Mouse (Mus musculus) embryo, embryonic 11 days (tissue): Measurements from ENCODE around the gene Gm9048.
A peak's percentile ranks its signal among the peaks of the same experiment; 100 is the strongest.
"Not testable (repeated sequence)": the region's sequence is repeated elsewhere in the genome, so short reads cannot be mapped to it uniquely, and the experiment has no call there.

Experiments used
- DNase-seq: peaks from one replicate; pipeline ENCODE4 v3.0.0-alpha.2; 2015

The Gm9048 gene

GRCm38 (mm10) chr10:118348579-118348978 is at the start of gene Gm9048:
TSS of gene Gm9048 (minus strand) at chr10:118348679.
- DNase-seq: not testable (repeated sequence)

GRCm38 (mm10) chr10:118370443-118370842 is 22.0 kb upstream of the Gm9048 start:
- peak; percentile 89 for DNase-seq

DNA sequence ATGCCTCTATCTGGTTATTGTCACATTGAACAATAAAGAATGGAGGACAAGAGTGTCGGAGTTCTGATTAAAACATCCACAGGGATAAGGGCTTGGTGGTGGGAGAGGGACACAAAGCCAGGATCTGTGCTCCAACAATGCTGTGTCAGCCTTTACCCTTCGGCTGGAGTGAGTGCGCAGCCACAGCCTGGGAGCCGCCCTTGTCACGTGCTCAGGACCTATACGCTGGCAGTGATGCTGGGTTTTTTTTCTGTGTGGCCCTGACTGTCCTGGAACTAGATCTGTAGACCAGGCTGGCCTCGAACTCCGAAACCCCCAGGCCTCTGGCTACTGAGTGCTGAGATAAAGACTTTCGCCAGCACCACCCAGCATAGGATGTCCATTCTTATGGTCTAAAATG is 21.0 kb upstream of the Gm9048 start:
- no peak for DNase-seq

- DNase-seq: not testable (repeated sequence)
Observed at GRCm38 (mm10) chr10:118354005-118354404, 5.5 kb upstream of the Gm9048 start, which contains the start of gene Gm9049. TSS of gene Gm9049 (minus strand) at chr10:118354105.

DNA sequence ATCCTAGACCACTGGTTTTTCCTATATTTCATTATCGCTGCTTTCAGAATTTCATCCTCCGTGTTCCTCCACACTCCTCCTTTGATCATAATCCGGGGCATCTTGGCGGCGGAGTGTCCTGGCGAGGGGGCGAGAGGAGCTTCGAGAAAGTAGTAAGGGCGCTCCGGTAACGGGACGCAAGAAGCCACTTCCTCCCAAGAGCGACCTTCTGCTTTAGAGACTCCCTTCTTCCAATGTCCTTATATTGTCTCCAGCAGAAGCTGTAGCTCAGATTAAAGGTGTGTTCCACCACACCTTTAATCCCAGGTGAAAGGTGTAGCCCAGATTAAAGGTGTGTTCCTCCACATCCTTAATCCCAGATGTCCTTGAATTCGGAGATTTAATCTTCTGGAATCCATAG is 5.3 kb downstream of the Gm9048 start, which contains the start of gene Gm9046:
TSS of gene Gm9046 (minus strand) at position 101 of the 400 bp plus-strand sequence.
- not testable (repeated sequence) for DNase-seq

- not testable (repeated sequence) for DNase-seq
Observed at GRCm38 (mm10) chr10:118337731-118338130, 10.7 kb downstream of the Gm9048 start, which contains the start of gene Gm9045. TSS of gene Gm9045 (minus strand) at chr10:118337831.

GRCm38 (mm10) chr10:118332308-118332707 is 16.2 kb downstream of the Gm9048 start, which contains the start of gene Gm9044:
TSS of gene Gm9044 (minus strand) at chr10:118332408.
- not testable (repeated sequence) for DNase-seq

GRCm38 (mm10) chr10:118326869-118327268 is 21.6 kb downstream of the Gm9048 start, which contains the start of gene Gm9040:
TSS of gene Gm9040 (minus strand) at chr10:118326969.
- DNase-seq: not testable (repeated sequence)

GRCm38 (mm10) chr10:118319024-118319423 is 29.5 kb downstream of the Gm9048 start:
- DNase-seq: no peak

DNA sequence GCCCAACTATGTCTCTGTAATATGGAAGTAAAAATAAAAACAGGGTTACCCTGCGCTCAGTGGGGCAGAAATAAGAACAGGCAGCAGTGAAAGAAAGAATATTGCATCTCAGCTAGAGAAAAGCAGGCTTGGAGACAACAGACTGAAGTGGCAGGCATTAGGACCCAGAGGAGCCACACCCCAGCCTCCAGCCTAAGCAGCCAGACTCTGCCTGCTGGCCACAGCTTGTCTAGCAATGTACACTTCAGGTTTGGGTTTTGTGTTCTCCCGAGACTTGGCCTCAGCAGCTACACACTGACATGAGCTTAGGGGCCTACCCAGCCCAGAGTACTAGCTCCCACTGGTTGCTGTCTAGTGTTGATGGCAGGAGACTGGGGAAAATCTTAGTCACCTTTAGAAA is 46.3 kb downstream of the Gm9048 start:
- peak; percentile 10 for DNase-seq
